Mouse (Mus musculus): ENCODE data around the gene Saal1.

GRCm38 (mm10) chr7:46665236-46665635 lies 45.2 kb downstream of the Saal1 start:
- TF ChIP-seq CTCF (IDR thresholded peaks at IDR 0.05; ENCODE audit: low read depth, low read length) (peak; percentile 75), POLR2A (IDR thresholded peaks at IDR 0.05; ENCODE audit: extremely low read depth, insufficient read depth, low read length) (no peak)
